Mouse (Mus musculus): ENCODE measurements at regions not wholly inside any gene's neighbourhood (a gene's known extent, or its start where the extent isn't known, plus 50 kb on each side); places are given as distances from the start of the nearest gene placed in this dataset.

- TF ChIP-seq CTCF (IDR thresholded peaks at IDR 0.05; ENCODE audit: low read depth), result no peak
- no peak for TF ChIP-seq EP300 (IDR thresholded peaks at IDR 0.05; ENCODE audit: low read depth)
Observed at GRCm38 (mm10) chrX:11718778-11719177, 391.2 kb downstream of the H2al1j start.

Data from liver, embryonic 14.5 days (tissue).